ENCODE assay signal across 9 mouse cellular contexts in genomic region chr9:20745129-20745966, GRCm38 (mm10). TPM values are rescaled to one million over a fixed set of nuclear protein-coding genes. Genes with fewer than 3 reads are reported as not detected.
DNase-seq lines count a peak whose midpoint lies in the region; ATAC-seq lines count a peak whose summit lies in the region.
"Had no signal": no experiment of that assay in that cellular context is flagged by ENCODE, and none has a peak within 500 bp of the region (broad histone marks: within the 10 kb centered on the region; RNA-seq: fewer than 3 reads in every experiment).

No protein-coding gene starts in this region.

- peak overlapping the region; percentile 71; the same call in 1 of the 2 replicates for H3K4me2 ChIP-seq in heart, embryonic 16.5 days (ENCODE audit: low read depth, low read length)
- H3K4me2 ChIP-seq in hindbrain, embryonic 12.5 days (replicated peaks) = peak overlapping the region; percentile 84
- peak overlapping the region; percentile 92 for H3K4me2 ChIP-seq in midbrain, embryonic 11.5 days

- H3K4me1 ChIP-seq in heart, embryonic 16.5 days (ENCODE audit: control insufficient read depth, insufficient read depth, low read length) = peaks cover 7% of the 10 kb centered on the region
- H3K4me1 ChIP-seq in hindbrain, embryonic 12.5 days = peaks cover 37% of the 10 kb centered on the region
- peaks cover 23% of the 10 kb centered on the region for H3K4me1 ChIP-seq in midbrain, embryonic 11.5 days (ENCODE audit: control insufficient read depth, insufficient read depth, low read length)

- 10% methylated on average over 17 of the region's 17 CpGs for WGBS in heart, embryonic 16.5 days
- WGBS in hindbrain, embryonic 12.5 days = 11% methylated on average over 17 of the region's 17 CpGs
- 9% methylated on average over 17 of the region's 17 CpGs for WGBS in midbrain, embryonic 11.5 days

- no peak overlapping the region for H3K27ac ChIP-seq in heart, embryonic 16.5 days (ENCODE audit: low read length)
- H3K27ac ChIP-seq in hindbrain, embryonic 12.5 days = peak overlapping the region; percentile 35; the same call in 1 of the 2 replicates
- H3K27ac ChIP-seq in midbrain, embryonic 11.5 days (ENCODE audit: low read depth, low read length) = no peak overlapping the region

- no peak for ATAC-seq in heart, embryonic 16.5 days (replicated peaks; ENCODE audit: extremely low read depth, insufficient read depth, low FRiP score)
- peak; percentile 23 for ATAC-seq in hindbrain, embryonic 12.5 days (ENCODE audit: low FRiP score)
- ATAC-seq in midbrain, embryonic 11.5 days (ENCODE audit: low FRiP score) = peak; percentile 15; the same call in 1 of the 2 replicates

- H3K27me3 ChIP-seq in heart, embryonic 16.5 days (ENCODE audit: control insufficient read depth, insufficient read depth, low read length) = peaks cover 54% of the 10 kb centered on the region
- H3K27me3 ChIP-seq in hindbrain, embryonic 12.5 days = peaks cover 34% of the 10 kb centered on the region
- H3K27me3 ChIP-seq in midbrain, embryonic 11.5 days (ENCODE audit: control insufficient read depth, insufficient read depth, low read length) = peaks cover 23% of the 10 kb centered on the region

- no peaks in the 10 kb centered on the region for H3K36me3 ChIP-seq in heart, embryonic 16.5 days (ENCODE audit: control insufficient read depth, insufficient read depth)
- no peaks in the 10 kb centered on the region for H3K36me3 ChIP-seq in hindbrain, embryonic 12.5 days
- H3K36me3 ChIP-seq in midbrain, embryonic 11.5 days (ENCODE audit: control insufficient read depth, insufficient read depth, low read length) = no peaks in the 10 kb centered on the region

- peak overlapping the region; percentile 46 for H3K4me3 ChIP-seq in heart, embryonic 16.5 days (ENCODE audit: low read length)
- H3K4me3 ChIP-seq in hindbrain, embryonic 12.5 days = peak overlapping the region; percentile 56
- peak overlapping the region; percentile 44 for H3K4me3 ChIP-seq in midbrain, embryonic 11.5 days (ENCODE audit: low read depth, low read length)

- 0 out of 2 replicates have a peak, but pooled peaks cover 3% of the 10 kb centered on the region for H3K9me3 ChIP-seq in heart, embryonic 16.5 days (replicated peaks; ENCODE audit: control insufficient read depth, low read length)
- no peaks in the 10 kb centered on the region for H3K9me3 ChIP-seq in hindbrain, embryonic 12.5 days (replicated peaks)
- H3K9me3 ChIP-seq in midbrain, embryonic 11.5 days (ENCODE audit: control insufficient read depth, low read length) = no peaks in the 10 kb centered on the region

- H3K9ac ChIP-seq in heart, embryonic 16.5 days (ENCODE audit: low read length) = no peak overlapping the region
- peak overlapping the region; percentile 80 for H3K9ac ChIP-seq in hindbrain, embryonic 12.5 days
- peak overlapping the region; percentile 75 for H3K9ac ChIP-seq in midbrain, embryonic 11.5 days (ENCODE audit: low read length)

- intact Hi-C loops in heart, postnatal 25 days (cut with DNase I) = loop anchor here (10.0 kb wide), 1 partner anchor 281 kb away; the partner anchor contains the start of gene Zfp26

- DNase-seq in heart, postnatal 25 days (ENCODE audit: low spot score) = no peak
- peak; percentile 32 for DNase-seq in brain, adult 2 months (ENCODE audit: low read depth, low spot score)
- DNase-seq in midbrain, embryonic 11.5 days (ENCODE audit: low spot score, missing footprints) = no peak
- DNase-seq in gastrocnemius, postnatal 4 days (ENCODE audit: low spot score in 2 of 2) = no peak
- DNase-seq in embryo, embryonic 9.5 days (ENCODE audit: extremely low spot score) = no peak
- DNase-seq in adrenal gland, adult (ENCODE audit: inconsistent age in 2 of 2, low spot score in 1 of 2) = no peak
- DNase-seq: kidney, adult 18-20 months had no signal

RNA-seq across cellular contexts. Expression of gene Olfm2, which starts 0.8 kb away (rescaled TPM):
- polyA plus RNA-seq in heart, embryonic 16.5 days (2015; fragmentation: Nextera tagmentation; extraction: Ambion mirVana) = 1.4 and 1.7 TPM in 2 replicates
- under 1 TPM in 1 of 2 experiments, not detected in 1; 0.18 TPM for total RNA-seq in heart, postnatal 25 days (2021)
- polyA plus RNA-seq in hindbrain, embryonic 12.5 days (2016; fragmentation: Nextera tagmentation; extraction: Ambion mirVana) = 68.7 and 75.0 TPM in 2 replicates
- polyA plus RNA-seq in midbrain, embryonic 11.5 days (2014; fragmentation: Nextera tagmentation; extraction: Ambion mirVana) = 33.6 and 35.3 TPM in 2 replicates
- under 1 TPM; 0.74 to 0.98 TPM for total RNA-seq in gastrocnemius, postnatal 4 days (2021)

Comparison
In these comparisons a context has a peak if more than half of its experiments do, and no peak if none do; other contexts are left out.
1. RNA of gene Olfm2, which starts 0.8 kb away (polyA plus RNA-seq): 68.7 to 75.0 TPM in hindbrain, embryonic 12.5 days and 33.6 to 35.3 TPM in midbrain, embryonic 11.5 days; 1.4 to 1.7 TPM in heart, embryonic 16.5 days; every median in the first group is over 10 times any median in the second.
2. Peak in every context shown above with its lines, with median percentiles within 50 percentile points of each other: H3K4me2 ChIP-seq and H3K4me3 ChIP-seq.